Mouse (Mus musculus): ENCODE results near the gene Caprin1.

- no peak for TF ChIP-seq GATA2 (IDR thresholded peaks at IDR 0.05; ENCODE audit: borderline replicate concordance, low read depth, low read length)
- TF ChIP-seq CTCF (IDR thresholded peaks at IDR 0.05; ENCODE audit: low read depth, low read length) = no peak
- TF ChIP-seq GATA1 (IDR thresholded peaks at IDR 0.05; ENCODE audit: borderline replicate concordance, low read length) = no peak
Observed at GRCm38 (mm10) chr2:103797491-103798009, at the start of gene Caprin1.
